Mouse (Mus musculus) embryonic facial prominence, embryonic 12.5 days (tissue): ENCODE results near the gene Tdrd12. TPM values are rescaled to one million over a fixed set of nuclear protein-coding genes. Genes with fewer than 3 reads are reported as not detected.
"Not testable (repeated sequence)": the region's sequence is repeated elsewhere in the genome, so short reads cannot be mapped to it uniquely, and the experiment has no call there.

Source experiments
- ATAC-seq: fragments of 200-750 bp; cut with Nextera tagmentation; 2 replicates; pipeline ENCODE4 v1.8.0; 2017; ENCODE audit not compliant: insufficient number of reproducible peaks, insufficient read depth, low FRiP score, low TSS enrichment
- H3K27ac ChIP-seq: fragments of 300-500 bp; sonication (generic); 2 replicates; pipeline ENCODE4 v1.5.1; 2016; ENCODE audit warnings: mild to moderate bottlenecking
- H3K27me3 ChIP-seq: fragments of 300-500 bp; sonication (generic); 2 replicates; pipeline ENCODE4 v1.6.1; 2016; ENCODE audit warnings: mild to moderate bottlenecking, moderate library complexity
- H3K36me3 ChIP-seq: fragments of 300-500 bp; sonication (generic); 2 replicates; pipeline ENCODE4 v1.6.1; 2016; ENCODE audit warnings: mild to moderate bottlenecking
- H3K4me1 ChIP-seq: fragments of 300-500 bp; sonication (generic); 2 replicates; pipeline ENCODE4 v1.6.1; 2016
- H3K4me2 ChIP-seq: fragments of 300-500 bp; sonication (generic); replicated peaks from 2 replicates; pipeline ENCODE4 v1.6.1; 2016; ENCODE audit warnings: mild to moderate bottlenecking, moderate library complexity
- H3K4me3 ChIP-seq: fragments of 300-500 bp; sonication (generic); 2 replicates; pipeline ENCODE4 v1.5.1; 2016; ENCODE audit warnings: mild to moderate bottlenecking
- H3K9ac ChIP-seq: fragments of 300-500 bp; sonication (generic); 2 replicates; pipeline ENCODE4 v1.6.1; 2016; ENCODE audit warnings: mild to moderate bottlenecking, moderate library complexity
- H3K9me3 ChIP-seq: fragments of 300-500 bp; sonication (generic); 2 replicates; pipeline ENCODE4 v1.6.1; 2016; ENCODE audit warnings: mild to moderate bottlenecking, moderate library complexity
- WGBS: fragments of 180-500 bp; shearing (Covaris S2); methylation state at CpG from one replicate; pipeline ENCODE4 v1.1.7; 2016; 5-methylcytosine and 5-hydroxymethylcytosine counted together
- polyA plus RNA-seq: library from polyadenylated mRNA; unstranded; fragments of >200 nt; fragmentation: Nextera tagmentation; extraction: Ambion mirVana; gene quantifications from 2 replicates; pipeline ENCODE4 v1.2.1, GENCODE M21; 2016

Gene Tdrd12
- polyA plus RNA-seq: 0.22 and 0.80 TPM in 2 replicates

- Histone ChIP-seq H3K4me3 (no peak within 1 kb of the TSS), H3K4me1 (no peaks in the 10 kb centered on the region), H3K36me3 (no peaks in the 10 kb centered on the region), H3K9ac (no peak within 1 kb of the TSS), H3K9me3 (no peaks in the 10 kb centered on the region), H3K4me2 (no peak within 1 kb of the TSS), H3K27ac (no peak within 1 kb of the TSS), H3K27me3 (no peaks in the 10 kb centered on the region)
- WGBS: 88% methylated on average over 17 of the region's 17 CpGs
- ATAC-seq: no peak
Observed at GRCm38 (mm10) chr7:35537562-35537961, at the start of gene Tdrd12. Gene Tdrd12, minus strand, starts transcription at chr7:35537745.

- WGBS: 22% methylated on average over 15 of the region's 15 CpGs
- peak overlapping the region; percentile 99 for H3K4me2 ChIP-seq
- peak overlapping the region; percentile 81 for H3K9ac ChIP-seq
- ATAC-seq: no peak
- H3K4me3 ChIP-seq: peak overlapping the region; percentile 94
- H3K36me3 ChIP-seq: 0 out of 2 replicates have a peak, but pooled peaks cover 3% of the 10 kb centered on the region
- H3K9me3 ChIP-seq: no peaks in the 10 kb centered on the region
- peaks cover 26% of the 10 kb centered on the region for H3K4me1 ChIP-seq
- H3K27me3 ChIP-seq: peaks cover 31% of the 10 kb centered on the region
- H3K27ac ChIP-seq: no peak overlapping the region
Observed at GRCm38 (mm10) chr7:35586906-35587445, 49.4 kb upstream of the Tdrd12 start.

DNA sequence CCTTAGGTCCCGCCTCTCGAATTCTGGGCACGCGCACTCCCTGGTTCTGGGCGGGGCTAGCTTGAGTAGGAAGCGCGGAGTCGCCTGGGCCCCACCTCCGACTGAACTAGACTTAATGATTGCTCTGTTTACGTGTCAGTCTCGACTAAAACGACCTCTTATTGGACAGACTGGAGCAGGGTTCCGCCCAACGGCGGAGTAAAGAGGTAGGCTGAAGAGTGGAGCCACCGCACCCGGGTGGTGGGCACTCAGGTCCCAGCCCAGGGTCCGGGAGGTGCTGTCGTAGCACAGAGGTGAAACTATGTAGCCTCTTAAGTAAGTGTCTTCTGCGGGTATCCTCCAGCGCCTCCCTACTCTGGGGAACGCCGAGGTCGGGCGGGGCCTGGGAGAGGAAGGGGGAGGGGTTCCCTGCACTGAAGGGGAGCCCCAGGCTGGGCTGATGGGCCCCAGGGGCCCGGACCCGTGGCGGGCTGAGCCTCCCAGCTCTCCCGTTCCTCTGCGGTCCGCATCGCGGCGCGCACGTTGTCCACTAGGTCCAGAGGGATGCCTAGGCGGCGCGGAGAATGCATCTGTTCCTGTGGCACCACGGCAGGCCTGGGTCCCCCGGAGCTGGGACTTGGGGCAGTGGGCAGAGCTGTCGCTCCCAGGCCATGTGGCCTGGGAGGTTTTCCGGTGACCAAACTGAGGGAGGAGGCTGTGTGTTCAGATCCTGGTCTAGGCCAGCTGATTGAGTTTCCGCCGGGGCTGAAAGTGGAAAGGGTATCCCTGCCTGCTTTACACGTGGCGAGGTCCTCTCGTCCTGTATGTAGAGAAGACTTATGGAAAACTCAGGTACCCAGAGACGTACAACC lies 48.7 kb upstream of the Tdrd12 start, which contains the start of gene Ankrd27:
Gene Ankrd27 (plus strand): TSS at position 190 of the 851 bp plus-strand sequence.
- H3K4me2 ChIP-seq: peak within 1 kb of the TSS; percentile 99
- no peaks in the 10 kb centered on the region for H3K36me3 ChIP-seq
- H3K9me3 ChIP-seq: no peaks in the 10 kb centered on the region
- peak within 1 kb of the TSS; percentile 75 for H3K27ac ChIP-seq
- ATAC-seq: peak; percentile 97
- peaks cover 36% of the 10 kb centered on the region for H3K27me3 ChIP-seq
- under 1% methylated on average over 49 of the region's 49 CpGs for WGBS
- H3K4me1 ChIP-seq: peaks cover 24% of the 10 kb centered on the region
- H3K9ac ChIP-seq: peak within 1 kb of the TSS; percentile 81
- peak within 1 kb of the TSS; percentile 94 for H3K4me3 ChIP-seq

DNA sequence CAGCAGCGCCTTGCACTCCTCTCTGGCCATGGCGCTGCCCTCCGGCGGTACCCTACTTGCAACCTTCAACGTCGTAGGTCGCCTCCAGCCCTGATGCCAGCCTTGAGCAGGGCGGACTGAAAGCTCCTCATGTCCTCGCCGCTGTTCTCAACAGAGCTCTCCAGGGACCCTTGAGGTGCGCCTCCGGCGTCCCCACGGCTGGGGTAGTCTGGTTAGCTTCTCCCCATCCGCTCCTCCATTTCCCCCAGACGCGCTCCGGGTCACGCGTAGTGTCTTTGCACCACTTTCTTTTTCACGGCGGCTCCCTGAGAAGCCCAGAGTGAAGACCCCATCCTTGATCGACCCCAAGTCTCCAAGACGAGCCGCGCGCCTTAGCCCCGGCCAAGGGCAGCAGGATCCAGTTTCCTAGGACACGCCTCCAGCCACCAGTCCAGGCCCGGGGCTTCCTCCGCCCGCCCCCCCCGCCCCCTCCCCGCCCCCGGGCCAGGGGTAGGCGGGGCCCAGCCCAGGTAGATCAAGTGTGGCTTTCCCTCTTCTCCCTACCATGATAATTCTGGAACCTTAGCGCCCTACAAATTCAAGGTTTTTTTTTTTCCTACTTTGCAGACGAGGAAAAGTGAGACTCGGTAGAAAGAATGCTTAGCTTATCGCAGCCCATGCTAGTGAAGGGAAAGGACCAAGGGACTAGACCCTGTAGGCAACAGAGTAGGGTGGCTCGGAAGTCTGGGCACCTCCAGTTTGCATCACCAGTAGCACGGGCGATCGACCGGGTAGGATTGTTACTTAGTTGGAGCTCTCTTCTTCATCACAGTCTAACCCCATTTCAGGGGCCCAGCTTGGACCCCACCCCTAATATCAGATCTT lies 47.9 kb upstream of the Tdrd12 start, which contains the start of gene Rgs9bp:
Gene Rgs9bp (minus strand): TSS at position 392 of the 864 bp plus-strand sequence.
- Histone ChIP-seq H3K9ac (peak within 1 kb of the TSS; percentile 81), H3K27me3 (peaks cover 40% of the 10 kb centered on the region), H3K4me2 (peak within 1 kb of the TSS; percentile 99), H3K4me3 (peak within 1 kb of the TSS; percentile 94), H3K36me3 (no peaks in the 10 kb centered on the region), H3K9me3 (no peaks in the 10 kb centered on the region), H3K4me1 (peaks cover 19% of the 10 kb centered on the region), H3K27ac (peak within 1 kb of the TSS; percentile 75)
- WGBS: under 1% methylated on average over 45 of the region's 45 CpGs
- peak; percentile 65 for ATAC-seq

- Histone ChIP-seq H3K9ac (peak overlapping the region; percentile 50), H3K9me3 (no peaks in the 10 kb centered on the region), H3K27ac (no peak overlapping the region), H3K36me3 (no peaks in the 10 kb centered on the region), H3K27me3 (peaks cover 40% of the 10 kb centered on the region), H3K4me3 (peak overlapping the region; percentile 94), H3K4me2 (peak overlapping the region; percentile 99), H3K4me1 (peaks cover 19% of the 10 kb centered on the region)
- under 1% methylated on average over 50 of the region's 50 CpGs for WGBS
- no peak for ATAC-seq
Observed at GRCm38 (mm10) chr7:35584786-35585190, 47.2 kb upstream of the Tdrd12 start.

GRCm38 (mm10) chr7:35584068-35584785 lies 46.7 kb upstream of the Tdrd12 start:
- H3K36me3 ChIP-seq: no peaks in the 10 kb centered on the region

DNA sequence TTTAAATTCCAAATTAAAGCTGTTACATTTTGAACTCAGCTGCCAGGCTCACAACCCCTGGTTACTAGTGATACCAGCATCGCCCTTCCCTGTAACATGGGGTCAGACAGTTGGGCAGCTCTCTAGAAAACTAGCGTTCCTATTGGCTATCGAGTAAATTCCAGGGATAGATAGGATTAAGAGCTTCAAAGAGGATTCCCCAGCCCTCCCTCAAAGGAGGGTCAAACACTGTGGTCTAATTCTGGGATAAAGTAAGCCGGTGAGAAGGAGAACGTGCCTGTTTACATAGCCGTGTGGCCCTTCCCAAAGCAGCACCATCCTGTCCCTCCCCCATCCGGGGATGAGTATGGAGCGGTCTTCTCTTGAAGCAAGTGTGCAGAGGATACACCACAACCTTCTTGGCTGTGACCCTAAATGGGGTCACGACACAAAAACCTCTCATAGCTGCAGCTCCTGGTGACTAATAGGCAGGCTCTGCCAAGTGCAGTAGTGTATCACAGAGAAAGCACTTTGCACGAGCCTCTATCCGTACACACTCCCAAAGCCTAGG lies 46.0 kb upstream of the Tdrd12 start:
- 14% methylated on average over 11 of the region's 11 CpGs for WGBS
- Histone ChIP-seq H3K27me3 (peaks cover 40% of the 10 kb centered on the region), H3K36me3 (no peaks in the 10 kb centered on the region), H3K4me1 (peaks cover 13% of the 10 kb centered on the region), H3K9me3 (no peaks in the 10 kb centered on the region), H3K27ac (no peak overlapping the region), H3K4me2 (no peak overlapping the region), H3K4me3 (no peak overlapping the region), H3K9ac (no peak overlapping the region)
- no peak for ATAC-seq

More at GRCm38 (mm10) chr7:35584068-35584785, 46.7 kb upstream of the Tdrd12 start:
- Histone ChIP-seq H3K4me2 (peak overlapping the region; percentile 99), H3K4me3 (peak overlapping the region; percentile 94), H3K27me3 (peaks cover 40% of the 10 kb centered on the region), H3K9ac (peak overlapping the region; percentile 50), H3K4me1 (peaks cover 14% of the 10 kb centered on the region), H3K27ac (no peak overlapping the region), H3K9me3 (no peaks in the 10 kb centered on the region)
- 4% methylated on average over 36 of the region's 36 CpGs for WGBS
- no peak for ATAC-seq

DNA sequence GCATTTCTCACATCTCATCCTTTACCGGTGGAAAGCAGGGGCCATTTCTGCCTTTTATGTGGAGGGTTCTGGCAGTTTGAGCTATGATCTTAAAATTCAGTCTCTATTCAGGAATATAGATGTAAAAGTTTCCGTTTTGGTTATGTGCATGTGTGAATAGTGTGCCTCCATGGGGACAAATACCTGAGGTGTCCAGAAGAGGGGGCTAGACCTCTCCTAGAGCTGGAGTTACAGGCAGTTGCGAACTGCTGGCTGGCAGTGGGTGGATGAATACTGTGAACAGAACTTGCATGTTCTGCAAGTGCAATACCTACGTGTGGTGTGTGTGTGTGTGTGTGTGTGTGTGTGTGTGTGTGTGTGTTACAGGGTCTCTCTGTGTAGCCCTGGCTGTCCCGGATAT lies 45.2 kb upstream of the Tdrd12 start:
- WGBS: 75% methylated on average over 5 of the region's 5 CpGs
- no peak overlapping the region for H3K9ac ChIP-seq
- no peak for ATAC-seq
- H3K27ac ChIP-seq: no peak overlapping the region
- H3K4me2 ChIP-seq: no peak overlapping the region
- peaks cover 11% of the 10 kb centered on the region for H3K4me1 ChIP-seq
- no peaks in the 10 kb centered on the region for H3K9me3 ChIP-seq
- H3K4me3 ChIP-seq: no peak overlapping the region
- peaks cover 40% of the 10 kb centered on the region for H3K27me3 ChIP-seq
- no peaks in the 10 kb centered on the region for H3K36me3 ChIP-seq

DNA sequence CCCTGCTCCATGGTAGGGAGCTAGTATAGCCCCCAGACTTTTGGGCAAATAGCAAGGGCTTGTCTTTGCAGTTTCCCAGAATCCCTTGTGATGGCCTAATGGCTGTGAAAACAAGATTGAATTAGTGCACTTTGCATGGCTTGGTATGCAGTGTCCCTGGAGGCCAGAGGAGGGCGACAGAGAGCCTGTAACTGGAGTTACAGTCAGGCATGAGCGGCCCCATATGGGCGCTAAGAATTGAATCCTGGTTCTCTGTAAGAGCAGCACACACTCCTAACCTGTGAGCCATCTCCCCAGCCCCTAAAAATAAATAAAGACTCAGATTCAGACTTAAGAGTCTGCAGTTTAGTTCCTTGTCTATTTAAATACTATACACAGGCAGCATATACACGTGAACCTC lies 42.3 kb upstream of the Tdrd12 start:
- no peaks in the 10 kb centered on the region for H3K36me3 ChIP-seq
- H3K9me3 ChIP-seq: no peaks in the 10 kb centered on the region
- no peak overlapping the region for H3K4me3 ChIP-seq
- no peak overlapping the region for H3K4me2 ChIP-seq
- no peak for ATAC-seq
- no peak overlapping the region for H3K9ac ChIP-seq
- H3K27me3 ChIP-seq: peaks cover 35% of the 10 kb centered on the region
- 32% methylated on average over 4 of the region's 4 CpGs for WGBS
- no peaks in the 10 kb centered on the region for H3K4me1 ChIP-seq
- H3K27ac ChIP-seq: no peak overlapping the region

GRCm38 (mm10) chr7:35570883-35571282 lies 33.3 kb upstream of the Tdrd12 start:
- H3K9me3 ChIP-seq, ATAC-seq: not testable (repeated sequence)
- WGBS: 17% methylated on average over 6 of the region's 6 CpGs

More at GRCm38 (mm10) chr7:35570883-35571282, 33.3 kb upstream of the Tdrd12 start:
- H3K4me1 ChIP-seq, H3K36me3 ChIP-seq, H3K27ac ChIP-seq, H3K27me3 ChIP-seq, H3K4me3 ChIP-seq, H3K4me2 ChIP-seq, H3K9ac ChIP-seq: not testable (repeated sequence)
